Comparison of ENCODE assay signal across 8 mouse cellular contexts in the genomic region with DNA sequence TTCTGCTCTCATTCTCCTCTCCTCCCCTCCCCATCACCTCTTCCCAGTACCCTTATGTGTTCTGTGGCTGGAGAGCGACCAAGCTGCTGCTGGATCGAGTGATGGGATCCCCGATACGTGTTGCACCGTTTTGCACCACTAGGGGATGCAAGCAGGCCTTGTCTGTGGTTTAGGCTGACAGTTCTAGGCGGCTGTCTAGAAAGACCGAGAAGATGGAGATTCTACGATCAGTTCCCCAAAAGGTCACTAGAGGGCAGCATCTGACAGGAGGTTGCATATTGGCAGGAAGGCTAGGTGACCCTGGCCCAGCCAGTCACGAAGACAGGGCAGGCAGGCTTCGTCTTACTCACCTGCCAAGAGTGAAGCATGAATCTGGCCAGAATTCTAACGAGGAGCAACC. TPM values are rescaled to one million over a fixed set of nuclear protein-coding genes. Genes with fewer than 3 reads are reported as not detected.
DNase-seq lines count a peak whose midpoint lies in the region; ATAC-seq and TF ChIP-seq lines count a peak whose summit lies in the region.

No protein-coding gene starts in this region.

- peak; percentile 98 for TF ChIP-seq CTCF in E14TG2a.4 (conservative IDR thresholded peaks at IDR 0.05; ENCODE audit: low read length)

- H3K9ac ChIP-seq in forebrain, embryonic 14.5 days (ENCODE audit: low read length) = no peak overlapping the region
- no peak overlapping the region for H3K9ac ChIP-seq in neural tube, embryonic 15.5 days (replicated peaks)

- peak; percentile 59 for ATAC-seq in cerebellum, adult (ENCODE audit: insufficient number of reproducible peaks, low FRiP score, low TSS enrichment)
- ATAC-seq in forebrain, embryonic 14.5 days = peak; percentile 66
- ATAC-seq in neural tube, embryonic 15.5 days (ENCODE audit: low FRiP score) = peak; percentile 62

- under 1% methylated on average over 11 of the region's 11 CpGs for WGBS in forebrain, embryonic 14.5 days
- 2% methylated on average over 11 of the region's 11 CpGs for WGBS in neural tube, embryonic 15.5 days

- H3K4me1 ChIP-seq in E14TG2a.4 (replicated peaks; ENCODE audit: low read depth, low read length) = peaks cover 75% of the 10 kb centered on the region
- H3K4me1 ChIP-seq in forebrain, embryonic 14.5 days (ENCODE audit: control insufficient read depth, insufficient read depth, low read length) = peaks cover 4% of the 10 kb centered on the region
- peaks cover 30% of the 10 kb centered on the region for H3K4me1 ChIP-seq in neural tube, embryonic 15.5 days

- no peak overlapping the region for H3K4me2 ChIP-seq in forebrain, embryonic 14.5 days (ENCODE audit: low read length)
- H3K4me2 ChIP-seq in neural tube, embryonic 15.5 days = peak overlapping the region; percentile 13

- no peak overlapping the region for H3K4me3 ChIP-seq in E14TG2a.4 (replicated peaks; ENCODE audit: low read length)
- no peak overlapping the region for H3K4me3 ChIP-seq in forebrain, embryonic 14.5 days (ENCODE audit: low read depth, low read length)
- no peak overlapping the region; the same call in 1 of the 2 replicates for H3K4me3 ChIP-seq in neural tube, embryonic 15.5 days (replicated peaks)

- peak; percentile 95 for DNase-seq in forebrain, embryonic 14.5 days (ENCODE audit: low spot score)
- DNase-seq in heart, postnatal 14 days = peak; percentile 94 to 98
- peak; percentile 98 for DNase-seq in layer of hippocampus, adult 11-12 months (ENCODE audit: low spot score)
- DNase-seq in lung, adult 18-20 months = peak; percentile 95 to 98
- peak; percentile 85 for DNase-seq in testis, postnatal 14 days (ENCODE audit: low spot score)

- H3K36me3 ChIP-seq in E14TG2a.4 (ENCODE audit: insufficient read depth, low read length) = peaks cover 5% of the 10 kb centered on the region; the same call in 1 of the 2 replicates
- H3K36me3 ChIP-seq in forebrain, embryonic 14.5 days (ENCODE audit: control insufficient read depth, insufficient read depth, low read length) = no peaks in the 10 kb centered on the region
- H3K36me3 ChIP-seq in neural tube, embryonic 15.5 days = no peaks in the 10 kb centered on the region

- intact Hi-C loops in heart, postnatal 14 days (cut with DNase I) = loop anchor here (1.0 to 5.0 kb wide), 3 partner anchors 38 to 195 kb away; a partner anchor contains a TSS

- H3K27ac ChIP-seq in forebrain, embryonic 14.5 days (ENCODE audit: low read depth, low read length) = no peak overlapping the region
- H3K27ac ChIP-seq in neural tube, embryonic 15.5 days (replicated peaks) = no peak overlapping the region

- peaks cover 1% of the 10 kb centered on the region for H3K9me3 ChIP-seq in E14TG2a.4 (ENCODE audit: low read length)
- H3K9me3 ChIP-seq in forebrain, embryonic 14.5 days (replicated peaks; ENCODE audit: control insufficient read depth, low read length) = no peaks in the 10 kb centered on the region
- H3K9me3 ChIP-seq in neural tube, embryonic 15.5 days (replicated peaks) = no peaks in the 10 kb centered on the region

- H3K27me3 ChIP-seq in E14TG2a.4 (ENCODE audit: insufficient read depth, low read length) = no peaks in the 10 kb centered on the region
- H3K27me3 ChIP-seq in forebrain, embryonic 14.5 days (replicated peaks; ENCODE audit: control insufficient read depth, insufficient read depth, low read length) = no peaks in the 10 kb centered on the region
- no peaks in the 10 kb centered on the region for H3K27me3 ChIP-seq in neural tube, embryonic 15.5 days (replicated peaks)

RNA-seq across cellular contexts. Expression of a gene that starts 16.9 kb away (rescaled TPM):
- 58.5 and 69.8 TPM in 2 replicates for polyA plus RNA-seq in forebrain, embryonic 14.5 days (2014; fragmentation: Nextera tagmentation; extraction: Ambion mirVana)
- 1 to 10 TPM; 4.6 to 4.7 TPM for total RNA-seq in heart, postnatal 14 days (2021)
- 78.5 and 87.9 TPM in 2 replicates for polyA plus RNA-seq in neural tube, embryonic 15.5 days (2015; fragmentation: Nextera tagmentation; extraction: Ambion mirVana)

RNA-seq across cellular contexts. Expression of a gene that starts 17.3 kb away (rescaled TPM):
- 27.9 and 35.7 TPM in 2 replicates for polyA plus RNA-seq in forebrain, embryonic 14.5 days (2014; fragmentation: Nextera tagmentation; extraction: Ambion mirVana)
- total RNA-seq in heart, postnatal 14 days (2021) = 10 to 100 TPM; 23.0 to 26.1 TPM
- 67.4 and 73.0 TPM in 2 replicates for polyA plus RNA-seq in neural tube, embryonic 15.5 days (2015; fragmentation: Nextera tagmentation; extraction: Ambion mirVana)

RNA-seq across cellular contexts. Expression of a gene that starts 23.4 kb away (rescaled TPM):
- polyA plus RNA-seq in forebrain, embryonic 14.5 days (2014; fragmentation: Nextera tagmentation; extraction: Ambion mirVana) = 2.3 and 4.8 TPM in 2 replicates
- total RNA-seq in heart, postnatal 14 days (2021) = 1 to 10 TPM; 4.7 to 6.0 TPM
- polyA plus RNA-seq in neural tube, embryonic 15.5 days (2015; fragmentation: Nextera tagmentation; extraction: Ambion mirVana) = 8.6 and 10.0 TPM in 2 replicates

RNA-seq across cellular contexts. Expression of a gene that starts 27.4 kb away (rescaled TPM):
- 55.8 and 78.1 TPM in 2 replicates for polyA plus RNA-seq in forebrain, embryonic 14.5 days (2014; fragmentation: Nextera tagmentation; extraction: Ambion mirVana)
- 10 to 100 TPM; 65.2 TPM for total RNA-seq in heart, postnatal 14 days (2021)
- 78.4 and 90.3 TPM in 2 replicates for polyA plus RNA-seq in neural tube, embryonic 15.5 days (2015; fragmentation: Nextera tagmentation; extraction: Ambion mirVana)

RNA-seq across cellular contexts. Expression of a gene that starts 35.7 kb away (rescaled TPM):
- 4.5 and 5.6 TPM in 2 replicates for polyA plus RNA-seq in forebrain, embryonic 14.5 days (2014; fragmentation: Nextera tagmentation; extraction: Ambion mirVana)
- total RNA-seq in heart, postnatal 14 days (2021) = 10 to 100 TPM; 23.2 to 24.0 TPM
- 5.3 and 13.9 TPM in 2 replicates for polyA plus RNA-seq in neural tube, embryonic 15.5 days (2015; fragmentation: Nextera tagmentation; extraction: Ambion mirVana)
